Mouse (Mus musculus) CD4-positive naive resting alpha-beta T cell, adult 76 days (primary cell): ENCODE results near the gene Gm42957. TPM values are rescaled to one million over a fixed set of nuclear protein-coding genes. Genes with fewer than 3 reads are reported as not detected.

Experiments
- total RNA-seq: library from RNA; stranded (reverse); gene quantifications from one replicate; pipeline ENCODE4 v1.2.4, GENCODE M21; 2023

The Gm42957 gene
- 0.21 TPM for total RNA-seq

GRCm38 (mm10) chr3:96634928-96635879, at the start of gene Gm42957, which contains the start of gene Pex11b:
TSS of gene Gm42957 (plus strand) at chr3:96635474.
TSS of gene Pex11b (plus strand) at chr3:96635376.

GRCm38 (mm10) chr3:96593790-96594560, 41.3 kb upstream of the Gm42957 start, which contains the start of gene Polr3gl:
TSS of gene Polr3gl (minus strand) at chr3:96594181.

GRCm38 (mm10) chr3:96596228-96596707, 39.0 kb upstream of the Gm42957 start, which contains the start of gene Ankrd34a:
TSS of gene Ankrd34a (plus strand) at chr3:96596636.

GRCm38 (mm10) chr3:96600639-96601250, 34.5 kb upstream of the Gm42957 start, which contains the start of gene Lix1l:
TSS of gene Lix1l (plus strand) at chr3:96601149.

GRCm38 (mm10) chr3:96629729-96630600, 5.3 kb upstream of the Gm42957 start, which contains the start of gene Rbm8a:
TSS of gene Rbm8a (plus strand) at chr3:96629933.

GRCm38 (mm10) chr3:96645018-96645649, 9.9 kb downstream of the Gm42957 start, which contains the start of gene Itga10:
TSS of gene Itga10 (plus strand) at chr3:96645584.

GRCm38 (mm10) chr3:96669727-96670468, 34.6 kb downstream of the Gm42957 start, which contains the start of gene Ankrd35:
TSS of gene Ankrd35 (plus strand) at chr3:96670131.

GRCm38 (mm10) chr3:96696198-96696765, 61.0 kb downstream of the Gm42957 start, which contains the start of gene Pias3:
TSS of gene Pias3 (plus strand) at chr3:96696384.

Other genes with a start within 250 kb of the Gm42957 start
- gene BC107364, start 183.2 kb upstream of the Gm42957 start, total RNA-seq = not detected
- gene Hfe2, start 110.3 kb upstream of the Gm42957 start, total RNA-seq = not detected
- gene Txnip, start 77.5 kb upstream of the Gm42957 start, total RNA-seq = 652 TPM
- not detected for gene Gm16253, start 58.5 kb upstream of the Gm42957 start, total RNA-seq
- gene Polr3gl, start 41.3 kb upstream of the Gm42957 start, total RNA-seq = 33.5 TPM
- gene Ankrd34a, start 38.8 kb upstream of the Gm42957 start, total RNA-seq = not detected
- gene Lix1l, start 34.3 kb upstream of the Gm42957 start, total RNA-seq = 0.44 TPM
- gene Rbm8a, start 5.5 kb upstream of the Gm42957 start, total RNA-seq = 83.5 TPM
- 29.4 TPM for gene Pex11b, start 98 bp upstream of the Gm42957 start, total RNA-seq
- 3.3 TPM for gene Itga10, start 10.1 kb downstream of the Gm42957 start, total RNA-seq
- not detected for gene Ankrd35, start 34.7 kb downstream of the Gm42957 start, total RNA-seq
- gene Pias3, start 60.9 kb downstream of the Gm42957 start, total RNA-seq = 14.2 TPM
- gene Nudt17, start 73.1 kb downstream of the Gm42957 start, total RNA-seq = 0.97 TPM
- 58.2 TPM for gene Polr3c, start 92.2 kb downstream of the Gm42957 start, total RNA-seq
- 48.9 TPM for gene Rnf115, start 92.2 kb downstream of the Gm42957 start, total RNA-seq
- not detected for gene Pdzk1, start 193.8 kb downstream of the Gm42957 start, total RNA-seq
- 2.1 TPM for gene Cd160, start 193.9 kb downstream of the Gm42957 start, total RNA-seq